Mouse (Mus musculus): ENCODE data around the gene Tmem184b. TPM values are rescaled to one million over a fixed set of nuclear protein-coding genes. Genes with fewer than 3 reads are reported as not detected.

Gene Tmem184b
- polyA plus RNA-seq, 1 experiment from 2014 or later = 61.7 TPM

- WGBS = 1% methylated on average over 44 of the region's 46 CpGs
- peak overlapping the region; percentile 68 for H3K4me3 ChIP-seq
- no peaks in the 10 kb centered on the region for H3K9me3 ChIP-seq
- H3K9ac ChIP-seq = peak overlapping the region; percentile 63
- no peaks in the 10 kb centered on the region for H3K36me3 ChIP-seq
- H3K27me3 ChIP-seq = peaks cover 8% of the 10 kb centered on the region
- H3K4me2 ChIP-seq (replicated peaks) = peak overlapping the region; percentile 94
- peak overlapping the region; percentile 88 for H3K27ac ChIP-seq
- H3K4me1 ChIP-seq = peaks cover 14% of the 10 kb centered on the region
- peak; percentile 32; the same call in 1 of the 2 replicates for ATAC-seq (ENCODE audit: insufficient number of reproducible peaks, insufficient read depth, low FRiP score, low TSS enrichment)
These were observed 55.4 kb downstream of the Tmem184b start for GRCm38 (mm10) chr15:79347845-79348506.

DNA sequence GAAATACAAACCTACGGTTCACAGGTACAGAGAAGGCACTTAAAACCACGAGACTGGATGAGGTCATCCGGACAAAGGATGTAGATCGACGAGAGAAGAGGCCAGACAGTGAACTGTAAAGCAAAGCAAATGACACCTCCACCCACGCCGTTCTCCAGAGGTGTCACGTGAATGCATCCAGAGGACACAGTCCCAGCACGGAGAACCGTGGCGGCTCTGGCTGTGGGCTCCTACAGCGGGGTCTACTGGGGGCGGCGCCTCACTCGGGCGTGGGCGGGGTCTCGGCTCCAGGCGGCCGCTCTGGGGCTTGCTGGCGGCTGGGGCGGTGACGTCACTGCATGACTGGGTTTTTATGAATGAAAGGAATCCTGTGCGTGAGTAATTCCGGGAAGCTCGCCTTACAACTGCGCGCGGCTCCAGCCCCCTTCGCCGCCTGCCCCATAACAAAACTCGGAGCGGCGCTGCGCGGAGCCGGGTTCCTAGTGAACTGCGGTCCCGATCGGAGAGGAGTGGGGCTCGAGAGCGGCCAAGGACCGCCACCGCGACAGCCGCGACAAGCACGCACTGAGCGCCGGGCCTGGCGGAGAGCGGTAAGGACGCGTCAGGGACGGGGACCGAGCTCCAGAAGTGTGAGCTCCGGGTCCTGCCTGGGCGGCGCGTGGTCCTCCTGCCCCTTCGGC lies 56.1 kb downstream of the Tmem184b start:
- Histone ChIP-seq H3K27me3 (peaks cover 8% of the 10 kb centered on the region), H3K4me2 (replicated peaks) (peak overlapping the region; percentile 94), H3K9ac (peak overlapping the region; percentile 63), H3K36me3 (no peaks in the 10 kb centered on the region), H3K27ac (peak overlapping the region; percentile 88), H3K4me3 (peak overlapping the region; percentile 68), H3K4me1 (peaks cover 14% of the 10 kb centered on the region), H3K9me3 (no peaks in the 10 kb centered on the region)
- peak; percentile 92 for ATAC-seq (ENCODE audit: insufficient number of reproducible peaks, insufficient read depth, low FRiP score, low TSS enrichment)
- under 1% methylated on average over 56 of the region's 61 CpGs for WGBS

DNA sequence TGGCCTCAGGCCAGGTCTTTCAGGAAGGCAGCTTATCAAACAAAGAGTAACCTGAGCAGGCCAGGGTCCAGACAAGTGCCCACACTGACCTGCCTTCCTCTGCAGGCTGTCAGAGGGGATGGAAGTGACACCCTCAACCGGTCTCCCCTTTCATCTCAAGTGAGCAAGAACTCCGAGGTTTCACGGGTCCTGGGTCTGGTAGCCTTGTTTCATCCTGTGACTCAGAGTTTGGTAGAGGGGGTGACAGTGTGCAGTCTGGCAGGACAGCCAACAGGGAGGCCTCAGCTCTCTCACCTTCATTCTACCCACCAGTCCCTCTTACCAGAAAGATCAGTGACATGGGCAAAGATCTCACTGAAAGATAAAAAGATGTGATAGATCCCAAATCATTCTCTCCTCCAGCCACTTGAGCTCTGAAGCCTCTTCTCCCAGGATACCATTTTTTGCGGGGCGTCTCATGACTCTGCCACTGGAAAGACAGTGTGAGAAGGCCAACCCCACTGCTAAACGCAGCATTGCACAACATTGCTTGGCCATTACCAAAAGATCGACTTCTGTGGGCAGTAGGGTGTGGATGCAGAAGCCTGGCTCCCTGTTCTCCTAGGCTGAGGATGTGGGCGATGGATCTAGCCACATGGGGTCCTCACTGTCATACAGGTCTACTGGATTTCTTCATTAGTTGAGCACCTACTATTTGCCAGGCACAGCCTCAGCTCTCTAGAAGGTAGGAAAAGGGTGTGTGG lies 57.1 kb downstream of the Tmem184b start, which contains the start of gene Maff:
Maff (plus strand) TSS at position 571 of the 743 bp plus-strand sequence.
- no peaks in the 10 kb centered on the region for H3K9me3 ChIP-seq
- no peaks in the 10 kb centered on the region for H3K36me3 ChIP-seq
- H3K4me2 ChIP-seq (replicated peaks) = peak within 1 kb of the TSS; percentile 94
- peak within 1 kb of the TSS; percentile 88 for H3K27ac ChIP-seq
- peaks cover 8% of the 10 kb centered on the region for H3K27me3 ChIP-seq
- WGBS = 50% methylated on average over 8 of the region's 8 CpGs
- peak within 1 kb of the TSS; percentile 63; the same call in 1 of the 2 replicates for H3K9ac ChIP-seq
- peak within 1 kb of the TSS; percentile 68 for H3K4me3 ChIP-seq
- ATAC-seq (ENCODE audit: insufficient number of reproducible peaks, insufficient read depth, low FRiP score, low TSS enrichment) = no peak
- peaks cover 9% of the 10 kb centered on the region for H3K4me1 ChIP-seq

DNA sequence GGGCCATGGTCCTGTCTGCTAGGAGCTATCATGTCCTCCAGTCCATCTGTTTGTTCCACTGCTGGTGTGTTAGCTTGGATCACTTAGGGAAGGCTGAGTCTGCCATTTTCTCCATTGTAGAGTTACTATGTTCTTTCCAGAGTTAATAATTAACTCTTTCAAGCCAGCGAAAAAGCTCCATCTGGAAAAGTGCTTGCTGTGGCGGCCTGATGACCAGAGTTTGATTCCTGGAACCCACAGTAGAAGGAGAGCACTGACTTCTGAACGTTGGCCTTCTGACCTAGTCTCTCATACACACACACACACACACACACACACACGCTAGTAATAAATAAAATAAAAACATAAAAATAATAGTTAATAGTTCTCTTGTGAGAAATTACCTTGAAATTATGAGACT lies 58.7 kb downstream of the Tmem184b start:
- Histone ChIP-seq H3K27ac (no peak overlapping the region), H3K4me2 (replicated peaks) (no peak overlapping the region), H3K4me3 (no peak overlapping the region), H3K4me1 (peaks cover 9% of the 10 kb centered on the region; the same call in 1 of the 2 replicates), H3K9me3 (no peaks in the 10 kb centered on the region), H3K27me3 (peaks cover 8% of the 10 kb centered on the region), H3K36me3 (no peaks in the 10 kb centered on the region), H3K9ac (no peak overlapping the region)
- ATAC-seq (ENCODE audit: insufficient number of reproducible peaks, insufficient read depth, low FRiP score, low TSS enrichment) = no peak
- WGBS = 83% methylated on average over 4 of the region's 4 CpGs

GRCm38 (mm10) chr15:79342641-79343337 lies 60.6 kb downstream of the Tmem184b start:
- no peak overlapping the region for H3K4me3 ChIP-seq
- no peaks in the 10 kb centered on the region for H3K9me3 ChIP-seq
- H3K9ac ChIP-seq = no peak overlapping the region
- no peaks in the 10 kb centered on the region for H3K36me3 ChIP-seq
- H3K27ac ChIP-seq = no peak overlapping the region
- WGBS = 66% methylated on average over 6 of the region's 6 CpGs
- H3K4me1 ChIP-seq = no peaks in the 10 kb centered on the region
- no peak overlapping the region for H3K4me2 ChIP-seq (replicated peaks)
- H3K27me3 ChIP-seq = no peaks in the 10 kb centered on the region
- no peak for ATAC-seq (ENCODE audit: insufficient number of reproducible peaks, insufficient read depth, low FRiP score, low TSS enrichment)

DNA sequence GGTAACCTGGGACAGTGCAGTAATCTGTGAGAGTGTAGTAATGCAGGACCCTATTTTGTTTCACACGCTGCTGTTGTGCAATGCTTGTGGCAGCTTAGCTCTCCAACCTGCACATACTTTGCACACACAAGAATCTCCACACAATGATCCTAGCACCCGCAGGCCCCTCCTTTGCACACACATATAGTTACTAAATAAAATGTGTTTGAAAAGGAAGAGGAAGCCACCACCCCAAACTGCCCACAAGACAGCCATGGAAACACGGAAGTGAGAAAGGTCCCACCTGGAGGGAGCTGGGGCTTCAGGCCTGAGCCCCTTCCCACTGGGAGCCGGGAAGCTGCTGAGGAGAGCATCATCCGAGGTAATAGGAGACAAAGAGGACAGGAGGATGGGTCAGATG lies 64.4 kb downstream of the Tmem184b start:
- Histone ChIP-seq H3K4me3 (no peak overlapping the region), H3K36me3 (no peaks in the 10 kb centered on the region), H3K4me2 (replicated peaks) (no peak overlapping the region), H3K4me1 (no peaks in the 10 kb centered on the region; the same call in 1 of the 2 replicates), H3K27ac (no peak overlapping the region), H3K9ac (no peak overlapping the region), H3K27me3 (no peaks in the 10 kb centered on the region), H3K9me3 (no peaks in the 10 kb centered on the region)
- no peak for ATAC-seq (ENCODE audit: insufficient number of reproducible peaks, insufficient read depth, low FRiP score, low TSS enrichment)
- WGBS = 77% methylated on average over 5 of the region's 5 CpGs

GRCm38 (mm10) chr15:79335061-79335655 lies 68.2 kb downstream of the Tmem184b start:
- H3K27me3 ChIP-seq = no peaks in the 10 kb centered on the region
- H3K4me3 ChIP-seq = no peak overlapping the region
- no peaks in the 10 kb centered on the region for H3K36me3 ChIP-seq
- WGBS = 47% methylated on average over 7 of the region's 7 CpGs
- ATAC-seq (ENCODE audit: insufficient number of reproducible peaks, insufficient read depth, low FRiP score, low TSS enrichment) = peak; percentile 50; the same call in 1 of the 2 replicates
- no peak overlapping the region for H3K9ac ChIP-seq
- no peaks in the 10 kb centered on the region for H3K9me3 ChIP-seq
- H3K4me1 ChIP-seq = no peaks in the 10 kb centered on the region; the same call in 1 of the 2 replicates
- H3K4me2 ChIP-seq (replicated peaks) = no peak overlapping the region
- H3K27ac ChIP-seq = no peak overlapping the region

- H3K9me3 ChIP-seq = no peaks in the 10 kb centered on the region
- no peak overlapping the region for H3K4me3 ChIP-seq
- H3K27me3 ChIP-seq = no peaks in the 10 kb centered on the region
- no peak for ATAC-seq (ENCODE audit: insufficient number of reproducible peaks, insufficient read depth, low FRiP score, low TSS enrichment)
- 64% methylated on average over 4 of the region's 4 CpGs for WGBS
- H3K9ac ChIP-seq = no peak overlapping the region
- no peak overlapping the region for H3K4me2 ChIP-seq (replicated peaks)
- no peaks in the 10 kb centered on the region for H3K36me3 ChIP-seq
- H3K4me1 ChIP-seq = no peaks in the 10 kb centered on the region; the same call in 1 of the 2 replicates
- H3K27ac ChIP-seq = no peak overlapping the region
These were observed 70.0 kb downstream of the Tmem184b start for GRCm38 (mm10) chr15:79333409-79333808.

DNA sequence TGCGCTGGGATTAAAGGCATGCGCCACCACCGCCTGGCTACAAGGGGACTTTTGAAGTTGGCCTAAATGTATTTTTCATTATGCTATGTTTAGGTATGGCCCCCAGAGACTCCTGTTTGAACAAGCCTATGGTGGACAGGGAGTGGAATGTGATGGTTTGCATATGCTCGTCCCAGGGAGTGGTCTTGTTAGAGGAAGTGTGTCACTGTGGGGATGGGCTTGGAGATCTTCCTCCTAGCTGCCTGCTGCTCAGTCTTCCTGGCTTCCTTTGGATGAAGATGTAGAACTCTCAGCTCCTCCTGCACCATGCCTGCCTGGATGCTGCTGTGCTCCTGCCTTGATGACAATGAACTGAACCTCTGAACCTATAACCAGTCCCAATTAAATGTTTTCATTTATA lies 72.8 kb downstream of the Tmem184b start:
- 58% methylated on average over 4 of the region's 4 CpGs for WGBS
- no peaks in the 10 kb centered on the region for H3K9me3 ChIP-seq

GRCm38 (mm10) chr15:79329979-79330363 lies 73.4 kb downstream of the Tmem184b start:
- no peak overlapping the region for H3K27ac ChIP-seq
- H3K36me3 ChIP-seq = no peaks in the 10 kb centered on the region
- H3K9ac ChIP-seq = no peak overlapping the region
- ATAC-seq (ENCODE audit: insufficient number of reproducible peaks, insufficient read depth, low FRiP score, low TSS enrichment) = no peak
- no peaks in the 10 kb centered on the region for H3K27me3 ChIP-seq
- H3K4me3 ChIP-seq = no peak overlapping the region
- H3K4me2 ChIP-seq (replicated peaks) = no peak overlapping the region
- H3K4me1 ChIP-seq = peaks cover 22% of the 10 kb centered on the region
- WGBS = 84% methylated on average over 6 of the region's 6 CpGs
- H3K9me3 ChIP-seq = no peaks in the 10 kb centered on the region

More for the DNA sequence above, 72.8 kb downstream of the Tmem184b start:
- no peak for ATAC-seq (ENCODE audit: insufficient number of reproducible peaks, insufficient read depth, low FRiP score, low TSS enrichment)
- no peak overlapping the region for H3K4me3 ChIP-seq
- peaks cover 18% of the 10 kb centered on the region; the same call in 1 of the 2 replicates for H3K4me1 ChIP-seq
- H3K27me3 ChIP-seq = no peaks in the 10 kb centered on the region
- no peak overlapping the region for H3K4me2 ChIP-seq (replicated peaks)
- no peaks in the 10 kb centered on the region for H3K36me3 ChIP-seq
- no peak overlapping the region for H3K27ac ChIP-seq
- no peak overlapping the region for H3K9ac ChIP-seq

Measured in embryonic facial prominence, embryonic 12.5 days (tissue).